Mouse (Mus musculus) intestine, embryonic 14.5 days (tissue): ENCODE measurements around the gene Stpg1. TPM values are rescaled to one million over a fixed set of nuclear protein-coding genes. Genes with fewer than 3 reads are reported as not detected.
A peak's percentile ranks its signal among the peaks of the same experiment; 100 is the strongest.

Source experiments
- ATAC-seq: fragments of 200-750 bp; cut with Nextera tagmentation; replicated peaks from 2 replicates; pipeline ENCODE4 v1.8.0; 2017; ENCODE audit warnings: low read depth, moderate number of reproducible peaks, moderate TSS enrichment, moderate library complexity; ENCODE audit not compliant: low FRiP score, low TSS enrichment
- DNase-seq: peaks from one replicate; pipeline ENCODE4 v3.0.0-alpha.2; 2018; ENCODE audit warnings: low spot score
- H3K27ac ChIP-seq: fragments of 300-500 bp; sonication (generic); 2 replicates; pipeline ENCODE4 v1.5.1; 2014; ENCODE audit warnings: low read depth, mild to moderate bottlenecking, control low read depth
- H3K27me3 ChIP-seq: fragments of 300-500 bp; sonication (generic); replicated peaks from 2 replicates; pipeline ENCODE4 v1.6.1; 2014; ENCODE audit warnings: low read length, control low read depth; ENCODE audit not compliant: control insufficient read depth, insufficient read depth
- H3K36me3 ChIP-seq: fragments of 300-500 bp; sonication (generic); 2 replicates; pipeline ENCODE4 v1.6.1; 2014; ENCODE audit warnings: low read length, control low read depth; ENCODE audit not compliant: control insufficient read depth, insufficient read depth
- H3K4me1 ChIP-seq: fragments of 300-500 bp; sonication (generic); replicated peaks from 2 replicates; pipeline ENCODE4 v1.6.1; 2014; ENCODE audit warnings: low read length, control low read depth, mixed read lengths; ENCODE audit not compliant: control insufficient read depth, insufficient read depth
- H3K4me2 ChIP-seq: fragments of 300-500 bp; sonication (generic); 2 replicates; pipeline ENCODE4 v1.6.1; 2014; ENCODE audit warnings: low read length
- H3K4me3 ChIP-seq: fragments of 300-500 bp; sonication (generic); 2 replicates; pipeline ENCODE4 v1.5.1; 2014; ENCODE audit warnings: low read depth, low read length, control low read depth, mixed read lengths
- H3K9ac ChIP-seq: fragments of 300-500 bp; sonication (generic); 2 replicates; pipeline ENCODE4 v1.6.1; 2014; ENCODE audit warnings: mild to moderate bottlenecking, low read length
- H3K9me3 ChIP-seq: fragments of 300-500 bp; sonication (generic); 2 replicates; pipeline ENCODE4 v1.6.1; 2016; ENCODE audit warnings: low read length, control low read depth; ENCODE audit not compliant: control insufficient read depth
- WGBS: fragments of 180-500 bp; shearing (Covaris S2); extraction: QIAGEN DNeasy Blood & Tissue Kit; methylation state at CpG from one replicate; pipeline ENCODE4 v1.1.7; 2014; 5-methylcytosine and 5-hydroxymethylcytosine counted together
- polyA plus RNA-seq: library from polyadenylated mRNA; unstranded; fragments of >200 nt; fragmentation: Nextera tagmentation; extraction: Ambion mirVana; gene quantifications from 2 replicates; pipeline ENCODE4 v1.2.1, GENCODE M21; 2014

The Stpg1 gene
- polyA plus RNA-seq, 1 experiment from 2014 or later: 0.42 TPM

GRCm38 (mm10) chr4:135548108-135548507, 53.5 kb downstream of the Stpg1 start:
- H3K27ac ChIP-seq: peak overlapping the region; percentile 44; the same call in 1 of the 2 replicates
- H3K9ac ChIP-seq: no peak overlapping the region
- H3K4me1 ChIP-seq: peaks cover 52% of the 10 kb centered on the region

GRCm38 (mm10) chr4:135548521-135549077, 54.0 kb downstream of the Stpg1 start:
- H3K27ac ChIP-seq: no peak overlapping the region
- no peak overlapping the region for H3K9ac ChIP-seq
- 32% methylated on average over 9 of the region's 9 CpGs for WGBS
- DNase-seq (no peak), ATAC-seq (no peak)
- peaks cover 52% of the 10 kb centered on the region for H3K4me1 ChIP-seq
- no peak overlapping the region for H3K4me3 ChIP-seq
- H3K9me3 ChIP-seq: no peaks in the 10 kb centered on the region
- no peak overlapping the region for H3K4me2 ChIP-seq
- no peaks in the 10 kb centered on the region for H3K36me3 ChIP-seq
- H3K27me3 ChIP-seq: no peaks in the 10 kb centered on the region

More at GRCm38 (mm10) chr4:135548108-135548507, 53.5 kb downstream of the Stpg1 start:
- ATAC-seq: 0 out of 2 replicates have a peak, but pooled peaks have one; percentile 10
- no peak for DNase-seq
- Histone ChIP-seq H3K4me2 (no peak overlapping the region), H3K9me3 (no peaks in the 10 kb centered on the region), H3K4me3 (no peak overlapping the region), H3K27me3 (no peaks in the 10 kb centered on the region), H3K36me3 (no peaks in the 10 kb centered on the region)
- WGBS: 15% methylated on average over 7 of the region's 7 CpGs

- WGBS: 71% methylated on average over 6 of the region's 6 CpGs
- H3K27ac ChIP-seq: no peak overlapping the region
- DNase-seq: no peak
- no peaks in the 10 kb centered on the region for H3K9me3 ChIP-seq
- H3K36me3 ChIP-seq: no peaks in the 10 kb centered on the region
- H3K4me2 ChIP-seq: no peak overlapping the region
- no peak overlapping the region for H3K4me3 ChIP-seq
- no peak for ATAC-seq
- H3K4me1 ChIP-seq: peaks cover 52% of the 10 kb centered on the region
- no peaks in the 10 kb centered on the region for H3K27me3 ChIP-seq
- H3K9ac ChIP-seq: no peak overlapping the region
These were observed 54.7 kb downstream of the Stpg1 start for GRCm38 (mm10) chr4:135549323-135549722.

GRCm38 (mm10) chr4:135563794-135564193, 69.2 kb downstream of the Stpg1 start:
- H3K4me3 ChIP-seq: no peak overlapping the region
- no peak overlapping the region for H3K9ac ChIP-seq
- 0 out of 2 replicates have a peak overlapping the region, but pooled peaks have one; percentile 11 for H3K27ac ChIP-seq
- ATAC-seq (no peak), DNase-seq (no peak)
- no peak overlapping the region for H3K4me2 ChIP-seq
- 0 out of 2 replicates have a peak, but pooled peaks cover 3% of the 10 kb centered on the region for H3K27me3 ChIP-seq
- H3K9me3 ChIP-seq: no peaks in the 10 kb centered on the region
- WGBS: 8% methylated on average over 2 of the region's 2 CpGs
- peaks cover 9% of the 10 kb centered on the region for H3K4me1 ChIP-seq
- no peaks in the 10 kb centered on the region for H3K36me3 ChIP-seq

DNA sequence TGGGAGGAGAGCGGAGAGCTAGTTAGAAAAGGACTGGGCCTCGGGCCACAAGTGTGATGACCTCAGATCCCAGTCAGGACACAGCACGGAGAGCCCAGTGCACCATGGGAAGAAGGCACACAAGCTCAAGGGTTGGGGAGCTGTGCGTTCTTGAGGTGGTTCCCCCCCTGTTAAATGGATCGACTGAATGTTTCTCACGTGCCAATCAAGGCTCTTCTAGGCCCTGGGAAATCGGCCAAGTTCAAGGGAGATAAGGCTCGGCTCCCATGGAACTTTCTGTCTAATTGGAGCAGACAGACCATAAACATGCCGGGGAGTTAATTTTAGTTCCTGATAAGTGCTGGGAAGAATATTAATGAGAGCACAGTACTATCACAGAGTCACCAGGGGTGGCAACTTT, 70.8 kb downstream of the Stpg1 start:
- DNase-seq (no peak), ATAC-seq (no peak)
- H3K27ac ChIP-seq: no peak overlapping the region
- peaks cover 12% of the 10 kb centered on the region; the same call in 1 of the 2 replicates for H3K27me3 ChIP-seq
- H3K4me1 ChIP-seq: peaks cover 22% of the 10 kb centered on the region
- no peak overlapping the region for H3K4me2 ChIP-seq
- H3K9me3 ChIP-seq: no peaks in the 10 kb centered on the region
- H3K4me3 ChIP-seq: no peak overlapping the region
- H3K36me3 ChIP-seq: no peaks in the 10 kb centered on the region
- H3K9ac ChIP-seq: no peak overlapping the region
- WGBS: 58% methylated on average over 9 of the region's 9 CpGs

DNA sequence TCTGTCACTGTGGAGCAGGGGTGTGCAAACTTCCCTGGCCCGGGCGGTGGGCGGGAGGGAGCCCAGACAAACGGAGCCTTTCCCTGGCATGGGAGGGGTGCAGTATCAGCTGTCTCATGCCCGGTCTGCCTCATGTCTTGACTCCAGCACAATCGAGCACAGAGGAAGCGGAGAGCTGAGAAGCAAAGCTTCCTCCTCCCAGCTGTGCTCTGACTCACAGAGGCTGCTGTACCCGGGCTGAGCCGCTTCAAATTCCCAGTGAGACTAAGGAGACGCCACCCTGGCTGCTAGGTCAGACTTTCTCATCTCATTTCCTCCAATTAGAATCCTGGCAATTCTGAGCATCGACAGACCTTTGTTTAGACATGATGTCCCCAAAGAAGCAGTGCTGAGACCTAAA, 72.5 kb downstream of the Stpg1 start:
- DNase-seq: no peak

DNA sequence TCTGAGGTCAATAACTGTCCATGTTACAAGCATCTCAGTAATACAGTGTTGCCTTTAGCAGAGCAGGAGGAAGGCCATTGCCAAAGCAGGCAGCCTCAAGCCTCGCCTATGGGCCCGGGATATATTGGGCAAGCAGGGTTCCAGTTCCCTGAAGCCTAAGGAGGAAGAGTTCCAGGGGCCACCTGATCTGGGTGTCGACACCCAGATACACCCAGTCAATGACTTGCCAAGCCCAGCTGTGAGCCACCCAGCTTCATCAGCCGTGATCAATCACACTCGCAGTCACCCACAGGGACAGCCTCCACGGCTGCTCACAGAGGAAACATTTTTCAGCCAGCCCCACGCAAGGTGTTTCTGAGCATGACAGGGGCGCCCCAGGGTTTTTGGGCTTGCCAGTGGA, 72.9 kb downstream of the Stpg1 start:
- Histone ChIP-seq H3K27ac (no peak overlapping the region), H3K9me3 (no peaks in the 10 kb centered on the region), H3K4me2 (no peak overlapping the region), H3K36me3 (no peaks in the 10 kb centered on the region), H3K27me3 (peaks cover 28% of the 10 kb centered on the region), H3K4me1 (peaks cover 31% of the 10 kb centered on the region), H3K9ac (no peak overlapping the region), H3K4me3 (no peak overlapping the region)
- DNase-seq: no peak
- 65% methylated on average over 8 of the region's 8 CpGs for WGBS
- no peak for ATAC-seq

More for the DNA sequence above, 72.5 kb downstream of the Stpg1 start:
- Histone ChIP-seq H3K27me3 (peaks cover 24% of the 10 kb centered on the region), H3K4me2 (no peak overlapping the region), H3K9ac (no peak overlapping the region), H3K4me3 (no peak overlapping the region), H3K27ac (no peak overlapping the region), H3K9me3 (no peaks in the 10 kb centered on the region), H3K4me1 (peaks cover 31% of the 10 kb centered on the region), H3K36me3 (no peaks in the 10 kb centered on the region)
- no peak for ATAC-seq
- 25% methylated on average over 11 of the region's 11 CpGs for WGBS

GRCm38 (mm10) chr4:135569201-135569600, 74.6 kb downstream of the Stpg1 start:
- Histone ChIP-seq H3K4me1 (peaks cover 39% of the 10 kb centered on the region), H3K9ac (no peak overlapping the region), H3K9me3 (no peaks in the 10 kb centered on the region), H3K4me3 (no peak overlapping the region), H3K27me3 (peaks cover 40% of the 10 kb centered on the region), H3K27ac (no peak overlapping the region), H3K36me3 (no peaks in the 10 kb centered on the region), H3K4me2 (peak overlapping the region; percentile 60)
- WGBS: 11% methylated on average over 11 of the region's 11 CpGs
- ATAC-seq: no peak
- DNase-seq: no peak
